Mouse (Mus musculus) heart, postnatal 0 days (tissue): ENCODE data around the gene Nacc1. TPM values are rescaled to one million over a fixed set of nuclear protein-coding genes. Genes with fewer than 3 reads are reported as not detected.

Source experiments
- ATAC-seq: fragments of 200-750 bp; cut with Nextera tagmentation; 2 replicates; pipeline ENCODE4 v1.8.0; 2017; ENCODE audit warnings: low read depth, moderate number of reproducible peaks, moderate library complexity; ENCODE audit not compliant: insufficient read depth
- DNase-seq: peaks from one replicate; pipeline ENCODE4 v3.0.0-alpha.2; 2016; ENCODE audit warnings: low spot score
- H3K27ac ChIP-seq: fragments of 300-500 bp; sonication (generic); 2 replicates; pipeline ENCODE4 v1.5.1; 2014; ENCODE audit warnings: low read depth, mild to moderate bottlenecking
- H3K27me3 ChIP-seq: fragments of 300-500 bp; sonication (generic); 2 replicates; pipeline ENCODE4 v1.6.1; 2014; ENCODE audit warnings: low read length, mixed read lengths; ENCODE audit not compliant: control insufficient read depth, insufficient read depth
- H3K36me3 ChIP-seq: fragments of 300-500 bp; sonication (generic); replicated peaks from 2 replicates; pipeline ENCODE4 v1.6.1; 2014; ENCODE audit warnings: low read length, mixed read lengths; ENCODE audit not compliant: control insufficient read depth, insufficient read depth
- H3K4me1 ChIP-seq: fragments of 300-500 bp; sonication (generic); 2 replicates; pipeline ENCODE4 v1.6.1; 2014; ENCODE audit warnings: antibody characterized with exemption; ENCODE audit not compliant: control insufficient read depth, insufficient read depth
- H3K4me2 ChIP-seq: fragments of 300-500 bp; sonication (generic); 2 replicates; pipeline ENCODE4 v1.6.1; 2014; ENCODE audit warnings: low read depth, mild to moderate bottlenecking, low read length, moderate library complexity
- H3K4me3 ChIP-seq: fragments of 300-500 bp; sonication (generic); 2 replicates; pipeline ENCODE4 v1.5.1; 2014; ENCODE audit warnings: low read depth, low read length
- H3K9ac ChIP-seq: fragments of 300-500 bp; sonication (generic); replicated peaks from 2 replicates; pipeline ENCODE4 v1.6.1; 2014; ENCODE audit warnings: low read depth, low read length, mixed read lengths
- H3K9me3 ChIP-seq: fragments of 300-500 bp; sonication (generic); replicated peaks from 2 replicates; pipeline ENCODE4 v1.6.1; 2016; ENCODE audit warnings: low read length; ENCODE audit not compliant: control insufficient read depth
- CTCF ChIP-seq: IDR thresholded peaks from 2 replicates; pipeline ENCODE4 v1.5.1; 2016; ENCODE audit warnings: antibody characterized with exemption, control low read depth, low read depth
- EP300 ChIP-seq: IDR thresholded peaks from 2 replicates; pipeline ENCODE4 v1.6.1; 2016; ENCODE audit warnings: antibody characterized with exemption, low read depth
- WGBS: fragments of 180-500 bp; shearing (Covaris S2); extraction: QIAGEN DNeasy Blood & Tissue Kit; methylation state at CpG from one replicate; pipeline ENCODE4 v1.1.7; 2014; 5-methylcytosine and 5-hydroxymethylcytosine counted together
- polyA plus RNA-seq: library from polyadenylated mRNA; unstranded; fragments of >200 nt; fragmentation: Nextera tagmentation; extraction: Ambion mirVana; gene quantifications from 2 replicates; pipeline ENCODE4 v1.2.1, GENCODE M21; 2015
- total RNA-seq: library from RNA; depleted of rRNA; stranded (reverse); fragments of >200 nt; gene quantifications from 2 replicates; pipeline ENCODE4 v1.2.3, GENCODE M21; 2014; ENCODE audit warnings: low replicate concordance; rRNA removed

Gene Nacc1
- total RNA-seq: 68.0 and 83.6 TPM in 2 replicates
- polyA plus RNA-seq: 6.2 and 6.9 TPM in 2 replicates

- peak within 1 kb of the TSS; percentile 89 for H3K4me2 ChIP-seq
- H3K27ac ChIP-seq: peak within 1 kb of the TSS; percentile 86
- peak; percentile 82 for DNase-seq
- peak within 1 kb of the TSS; percentile 98 for H3K9ac ChIP-seq
- peak; percentile 85 for ATAC-seq
- peak within 1 kb of the TSS; percentile 100 for H3K4me3 ChIP-seq
- TF ChIP-seq CTCF: 0 out of 2 replicates have a peak, but pooled peaks have one; percentile 1
- TF ChIP-seq EP300: no peak
- peaks cover 30% of the 10 kb centered on the region for H3K4me1 ChIP-seq
- no peaks in the 10 kb centered on the region for H3K27me3 ChIP-seq
- H3K9me3 ChIP-seq: no peaks in the 10 kb centered on the region
- WGBS: under 1% methylated on average over 25 of the region's 37 CpGs
- H3K36me3 ChIP-seq: peaks cover 9% of the 10 kb centered on the region
These were observed at the start of gene Nacc1 for GRCm38 (mm10) chr8:84687705-84688100. TSS of gene Nacc1 (minus strand) at chr8:84687862.

GRCm38 (mm10) chr8:84736521-84736920 lies 48.9 kb upstream of the Nacc1 start:
- TF ChIP-seq CTCF (no peak), EP300 (no peak)
- no peaks in the 10 kb centered on the region for H3K27me3 ChIP-seq
- peak overlapping the region; percentile 69; the same call in 1 of the 2 replicates for H3K27ac ChIP-seq
- no peak overlapping the region for H3K4me2 ChIP-seq
- H3K9ac ChIP-seq: no peak overlapping the region
- H3K36me3 ChIP-seq: no peaks in the 10 kb centered on the region
- ATAC-seq (no peak), DNase-seq (no peak)
- WGBS: 96% methylated on average over 4 of the region's 4 CpGs
- H3K9me3 ChIP-seq: no peaks in the 10 kb centered on the region
- H3K4me1 ChIP-seq: peaks cover 69% of the 10 kb centered on the region
- H3K4me3 ChIP-seq: no peak overlapping the region

- H3K9ac ChIP-seq: 0 out of 2 replicates have a peak overlapping the region, but pooled peaks have one; percentile 11
- ATAC-seq: peak; percentile 74
- H3K27ac ChIP-seq: peak overlapping the region; percentile 69
- no peaks in the 10 kb centered on the region for H3K36me3 ChIP-seq
- H3K4me1 ChIP-seq: peaks cover 71% of the 10 kb centered on the region
- no peaks in the 10 kb centered on the region for H3K9me3 ChIP-seq
- no peaks in the 10 kb centered on the region for H3K27me3 ChIP-seq
- peak; percentile 66 for DNase-seq
- H3K4me2 ChIP-seq: no peak overlapping the region
- 19% methylated on average over 2 of the region's 2 CpGs for WGBS
- TF ChIP-seq CTCF (no peak), EP300 (no peak)
- H3K4me3 ChIP-seq: no peak overlapping the region
These were observed 47.9 kb upstream of the Nacc1 start for GRCm38 (mm10) chr8:84735597-84735996.

GRCm38 (mm10) chr8:84734680-84735079 lies 47.0 kb upstream of the Nacc1 start:
- Histone ChIP-seq H3K27ac (no peak overlapping the region), H3K36me3 (no peaks in the 10 kb centered on the region), H3K9me3 (no peaks in the 10 kb centered on the region), H3K27me3 (no peaks in the 10 kb centered on the region), H3K4me1 (peaks cover 77% of the 10 kb centered on the region), H3K4me2 (no peak overlapping the region), H3K4me3 (no peak overlapping the region), H3K9ac (no peak overlapping the region)
- ATAC-seq (no peak), DNase-seq (no peak)
- no peak for TF ChIP-seq CTCF
- no peak for TF ChIP-seq EP300
- 73% methylated on average over 2 of the region's 2 CpGs for WGBS

GRCm38 (mm10) chr8:84733959-84734358 lies 46.3 kb upstream of the Nacc1 start:
- no peak for TF ChIP-seq EP300
- TF ChIP-seq CTCF: no peak
- ATAC-seq: no peak
- H3K4me3 ChIP-seq: no peak overlapping the region
- 88% methylated on average over 6 of the region's 6 CpGs for WGBS
- no peaks in the 10 kb centered on the region for H3K9me3 ChIP-seq
- no peak overlapping the region for H3K27ac ChIP-seq
- peaks cover 73% of the 10 kb centered on the region for H3K4me1 ChIP-seq
- no peak overlapping the region for H3K9ac ChIP-seq
- no peak overlapping the region for H3K4me2 ChIP-seq
- DNase-seq: no peak
- no peaks in the 10 kb centered on the region for H3K27me3 ChIP-seq
- H3K36me3 ChIP-seq: no peaks in the 10 kb centered on the region

GRCm38 (mm10) chr8:84732996-84733395 lies 45.3 kb upstream of the Nacc1 start:
- no peak for DNase-seq
- H3K27ac ChIP-seq: no peak overlapping the region
- H3K4me1 ChIP-seq: peaks cover 66% of the 10 kb centered on the region
- no peak overlapping the region for H3K4me2 ChIP-seq
- no peak for ATAC-seq
- WGBS: 38% methylated on average over 6 of the region's 6 CpGs
- H3K4me3 ChIP-seq: no peak overlapping the region
- no peaks in the 10 kb centered on the region for H3K27me3 ChIP-seq
- no peaks in the 10 kb centered on the region for H3K9me3 ChIP-seq
- H3K36me3 ChIP-seq: no peaks in the 10 kb centered on the region
- H3K9ac ChIP-seq: no peak overlapping the region
- no peak for TF ChIP-seq EP300
- no peak for TF ChIP-seq CTCF
